Mouse (Mus musculus): ENCODE measurements around the gene Dnah8. TPM values are rescaled to one million over a fixed set of nuclear protein-coding genes. Genes with fewer than 3 reads are reported as not detected.

The Dnah8 gene
- total RNA-seq, 4 experiments from 2014 or later: 0.62 to 1.7 (median 1.0) TPM

DNA sequence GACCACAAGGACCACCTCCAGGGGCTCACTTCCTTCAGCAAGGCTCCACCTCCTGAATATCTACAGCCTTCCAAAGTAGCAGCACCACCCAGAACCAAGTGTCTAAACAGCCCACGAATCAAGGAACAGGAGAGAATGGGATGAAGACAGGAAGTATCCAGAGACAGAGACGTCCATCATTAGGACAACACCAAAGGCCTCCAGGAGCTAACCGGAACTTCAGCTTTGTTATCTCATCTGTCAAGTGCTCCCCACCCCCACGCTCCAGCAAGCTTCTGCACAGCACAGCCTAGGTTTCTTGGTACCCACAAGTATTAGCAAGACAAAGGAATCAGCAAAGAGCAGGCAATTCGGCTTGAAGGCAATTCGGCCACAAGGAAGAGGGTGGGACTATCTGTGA, 254.5 kb downstream of the Dnah8 start:
- no peak for DNase-seq (ENCODE audit: low spot score)

DNA sequence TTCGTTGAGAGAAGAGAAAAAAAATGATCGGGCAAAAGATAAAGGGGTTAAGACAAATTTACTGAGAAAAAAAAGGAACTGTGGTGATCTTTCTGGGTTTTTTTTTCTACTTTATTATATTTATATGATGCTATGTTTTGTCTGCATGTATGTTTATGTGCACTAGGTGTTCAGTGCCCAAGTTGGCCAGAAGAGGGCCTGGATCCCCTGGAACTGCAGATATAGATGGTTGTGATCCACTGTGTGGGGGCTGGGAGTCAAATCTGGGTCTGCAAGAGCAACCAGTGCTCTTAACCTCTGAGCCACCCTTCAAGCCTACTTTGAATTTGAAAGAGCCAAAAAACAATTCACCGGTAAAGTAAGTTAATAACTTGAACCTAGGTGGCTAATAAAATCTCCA, 256.2 kb downstream of the Dnah8 start:
- no peak for DNase-seq (ENCODE audit: low spot score)

DNA sequence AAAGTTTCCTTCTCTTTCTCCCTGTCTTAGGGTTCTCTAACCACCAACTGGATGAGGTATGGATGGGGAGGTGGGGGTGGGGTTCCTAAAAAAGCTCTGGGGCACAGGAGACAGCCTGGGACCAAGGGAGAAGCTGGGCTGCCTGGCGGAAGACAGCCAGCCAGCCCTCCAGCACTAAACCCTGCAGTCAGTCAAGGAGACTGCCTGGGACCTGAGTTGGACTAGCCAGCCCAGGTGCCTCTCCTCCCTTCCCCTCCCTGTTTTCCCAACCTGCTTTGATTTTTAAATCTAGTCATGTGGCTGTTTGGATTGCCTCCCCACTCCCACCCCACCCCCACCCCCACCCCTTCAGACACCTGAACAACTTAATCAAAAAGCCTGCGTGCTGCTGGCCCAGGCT, 256.8 kb downstream of the Dnah8 start:
- no peak for DNase-seq (ENCODE audit: low spot score)

DNA sequence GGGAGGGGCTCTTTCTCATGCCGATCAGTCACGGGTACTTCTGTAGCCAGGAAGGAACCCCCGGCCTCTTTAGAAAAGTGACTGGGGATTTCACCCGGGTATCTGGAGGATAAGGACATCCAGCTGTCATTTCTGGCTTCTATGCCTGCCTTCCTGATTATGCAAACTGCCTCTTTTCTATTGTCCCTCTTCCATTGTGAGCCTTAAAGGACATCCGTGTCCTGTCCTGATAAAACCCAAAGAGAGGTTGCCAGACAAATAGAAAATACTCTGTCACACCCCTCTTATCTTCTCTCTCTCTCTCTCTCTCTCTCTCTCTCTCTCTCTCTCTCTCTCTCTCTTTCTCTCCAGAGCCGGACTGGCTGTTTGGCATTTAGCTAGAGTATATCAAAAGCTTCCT, 258.1 kb downstream of the Dnah8 start:
- DNase-seq (ENCODE audit: low spot score): no peak

DNA sequence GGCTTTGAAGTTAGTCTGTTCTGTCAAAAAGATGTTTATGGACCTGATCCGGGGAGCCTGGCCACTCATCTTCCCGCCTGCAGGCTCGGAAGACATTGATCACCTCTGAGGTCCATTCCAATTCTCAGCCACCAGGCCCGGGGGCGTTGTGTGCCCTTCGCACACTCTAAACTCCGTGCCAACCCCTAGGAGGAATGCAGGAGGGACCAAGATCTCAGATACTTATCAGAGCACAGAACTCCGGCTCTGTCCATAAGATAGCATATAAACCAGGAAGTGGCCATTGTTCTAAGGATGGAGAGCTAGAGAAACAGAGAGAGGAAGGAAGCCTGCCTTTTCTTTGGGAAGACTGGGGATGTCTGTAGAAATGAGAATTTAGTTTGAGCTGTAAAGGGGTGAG, 259.4 kb downstream of the Dnah8 start:
- DNase-seq (ENCODE audit: low spot score): no peak

DNA sequence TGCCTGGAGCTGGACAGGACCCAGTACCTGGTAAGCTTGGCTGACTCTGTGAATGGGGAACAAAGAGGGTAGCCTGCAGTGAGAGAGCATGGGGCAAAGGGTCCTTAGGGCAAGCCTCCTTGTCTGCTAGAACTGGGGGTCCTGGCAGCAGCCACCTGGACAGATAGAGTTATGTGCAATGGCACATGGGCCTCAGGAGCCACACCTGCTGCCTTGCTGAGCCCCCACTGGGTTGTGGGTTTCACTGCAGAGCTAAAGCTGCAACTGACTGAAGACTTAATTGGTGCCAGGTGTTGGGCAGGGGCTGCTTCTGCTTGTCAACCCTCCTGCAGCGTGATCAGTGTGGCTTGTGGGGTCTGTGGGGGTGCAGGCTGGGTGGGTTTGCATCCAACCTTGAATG, 267.9 kb downstream of the Dnah8 start:
- no peak for DNase-seq (ENCODE audit: low spot score)

DNA sequence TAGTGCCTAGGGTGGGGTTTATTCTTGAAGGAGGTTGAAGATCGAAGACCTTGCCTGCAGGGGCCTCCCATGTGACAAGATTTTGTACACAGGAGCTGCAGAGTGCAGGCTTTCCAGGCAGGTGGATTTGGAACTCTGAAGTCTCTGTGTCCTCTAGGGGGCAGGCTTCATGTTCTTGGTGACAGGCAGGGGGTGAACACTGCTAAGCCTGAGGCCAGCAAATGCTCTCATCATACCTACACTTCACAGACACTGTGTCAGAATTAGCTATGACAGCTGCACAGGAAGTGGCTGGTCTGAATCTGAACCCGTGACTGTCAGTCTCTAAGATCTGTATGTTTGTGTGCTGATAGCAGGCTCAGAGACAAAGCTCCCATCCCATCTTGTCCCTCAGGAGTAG, 268.6 kb downstream of the Dnah8 start:
- DNase-seq (ENCODE audit: low spot score): no peak

DNA sequence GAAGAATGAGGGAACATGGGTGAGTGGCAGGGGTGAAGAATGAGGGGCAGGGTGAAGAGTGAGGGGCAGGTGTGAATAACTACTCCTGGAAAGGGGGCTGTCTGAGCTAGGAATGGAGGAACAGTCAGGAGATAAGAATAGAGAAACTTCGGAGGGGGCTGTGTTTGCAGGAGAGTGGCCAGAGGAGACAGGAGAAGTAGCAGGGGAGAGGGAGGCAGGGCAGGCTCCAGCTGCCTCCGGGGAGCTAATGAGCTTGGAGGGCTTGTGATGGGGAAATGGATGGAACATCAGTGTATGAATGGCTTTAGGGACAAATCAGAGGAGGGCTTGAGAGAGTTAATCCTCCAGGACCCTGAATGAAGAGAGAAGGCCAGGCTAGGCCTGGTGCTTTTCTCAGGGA, 272.9 kb downstream of the Dnah8 start:
- no peak for DNase-seq (ENCODE audit: low spot score)

DNA sequence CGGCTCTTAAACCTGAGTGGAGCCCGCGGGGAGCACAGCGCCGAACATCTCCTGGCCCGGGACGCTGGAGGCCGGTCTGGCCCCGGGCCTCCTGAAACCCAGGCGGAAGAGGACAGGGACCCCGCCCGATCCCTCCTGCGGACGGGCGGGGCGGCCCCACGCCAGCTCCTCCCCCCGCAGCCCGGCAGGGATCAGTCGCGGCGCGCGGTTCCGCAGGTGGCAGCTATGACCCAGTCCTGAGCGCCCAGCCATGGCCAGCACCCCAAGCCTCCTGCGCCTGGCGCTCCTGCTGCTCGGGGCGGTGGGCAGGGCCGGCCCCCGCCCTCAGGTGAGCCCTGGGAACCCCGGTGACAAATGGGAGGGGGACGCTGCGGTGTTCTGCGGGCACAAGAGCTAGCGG, 277.5 kb downstream of the Dnah8 start, which contains the start of gene Glp1r:
TSS of gene Glp1r (plus strand) at position 191 of the 400 bp plus-strand sequence.
- no peak for DNase-seq (ENCODE audit: low spot score)

DNA sequence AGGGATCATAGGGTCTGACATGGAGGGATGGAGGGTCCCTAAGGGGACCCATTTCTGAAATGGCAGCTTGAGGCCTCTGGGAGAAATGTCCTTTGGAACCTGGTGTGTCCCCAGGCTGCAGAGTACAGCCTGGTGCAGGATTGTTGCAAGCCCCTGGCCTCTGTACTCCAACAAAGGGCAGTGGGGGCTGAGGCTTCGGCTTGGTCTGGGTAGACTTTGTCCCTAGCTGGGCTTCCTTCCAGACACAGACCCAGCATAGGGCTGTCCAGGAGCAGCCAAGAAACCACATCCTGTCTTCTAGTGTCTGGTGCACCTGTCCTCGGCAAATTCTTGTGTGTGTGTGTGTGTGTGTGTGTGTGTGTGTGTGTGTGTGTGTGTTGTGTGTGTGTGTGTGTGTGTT, 279.9 kb downstream of the Dnah8 start:
- DNase-seq (ENCODE audit: low spot score): no peak

DNA sequence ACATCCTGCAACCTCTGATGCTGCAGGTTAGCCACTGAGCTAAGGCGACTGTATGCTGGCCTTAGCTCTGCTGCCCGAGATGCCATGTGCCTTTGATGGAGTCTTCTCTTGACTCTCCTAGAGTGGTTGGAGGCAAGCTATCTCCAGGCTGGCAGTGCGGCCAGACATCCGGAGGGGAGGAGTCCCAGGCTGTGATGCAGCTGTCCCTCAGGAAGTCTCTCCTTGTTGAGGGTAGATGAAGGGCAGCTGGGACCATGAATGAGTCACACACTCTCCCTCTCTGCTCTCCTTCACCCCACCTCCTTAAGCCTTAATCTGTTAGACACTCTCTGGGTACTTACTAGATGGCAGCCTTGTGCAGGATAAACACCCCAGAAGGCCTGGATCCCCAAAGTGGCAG, 283.4 kb downstream of the Dnah8 start:
- no peak for DNase-seq (ENCODE audit: low spot score)

DNA sequence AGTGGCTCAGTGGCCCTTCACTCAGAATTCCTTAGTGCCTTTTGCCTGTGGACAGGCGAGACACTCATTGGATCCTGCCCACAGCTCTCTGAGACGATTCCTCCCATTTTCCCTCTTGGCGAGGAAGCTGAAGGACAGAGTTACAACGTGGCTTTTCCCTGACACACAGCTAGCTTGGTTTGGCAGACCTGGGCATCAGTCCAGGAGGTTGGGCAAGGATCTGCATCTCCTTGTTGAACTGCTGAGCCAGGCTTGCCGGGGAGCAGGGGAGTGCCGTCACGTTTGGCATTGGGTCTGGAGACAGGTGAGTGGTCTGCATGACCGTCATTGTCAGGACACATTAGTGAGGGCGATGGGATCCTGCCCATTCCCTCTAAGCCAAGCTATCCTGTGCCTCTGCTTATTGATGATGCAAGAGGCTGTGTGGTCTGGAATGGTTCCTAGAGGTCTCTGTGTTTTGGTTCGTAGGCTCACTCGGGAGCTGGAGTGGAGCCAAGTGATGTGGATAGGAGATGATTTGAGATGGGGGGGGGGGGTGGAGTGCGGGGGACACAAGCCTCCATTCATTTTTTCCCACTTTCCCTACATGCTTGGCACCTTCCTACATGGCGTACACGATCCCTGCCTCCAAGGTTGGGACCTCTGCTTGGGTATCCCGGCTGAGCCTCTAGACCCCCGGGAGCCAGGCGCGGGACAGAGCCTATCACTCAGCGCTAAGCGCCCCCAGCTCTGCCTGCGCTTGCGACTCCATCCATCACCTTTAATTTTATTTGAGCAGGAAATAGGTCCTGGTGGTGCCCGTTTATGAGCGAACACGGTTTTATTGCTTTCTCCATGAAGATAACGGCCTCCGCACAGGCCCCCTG, 286.9 kb downstream of the Dnah8 start:
- no peak for DNase-seq (ENCODE audit: low spot score)

DNA sequence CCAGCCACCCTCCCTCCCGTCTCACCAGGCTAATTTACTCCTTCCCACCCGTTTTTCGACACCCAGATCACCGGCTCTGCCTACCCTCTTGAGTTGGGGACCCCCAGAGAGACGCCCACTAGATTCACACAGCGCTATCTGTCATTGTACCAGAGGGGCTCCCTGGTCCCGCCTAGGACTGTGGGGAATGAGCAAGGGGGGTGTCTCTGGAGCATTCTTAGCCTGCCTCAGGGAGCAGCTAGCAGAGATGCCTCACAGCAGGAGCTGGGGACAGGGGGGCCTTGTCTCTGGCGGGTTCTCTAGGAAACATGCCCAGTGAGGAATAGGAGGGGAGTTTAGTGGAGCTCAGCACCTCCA, 287.6 kb downstream of the Dnah8 start:
- DNase-seq (ENCODE audit: low spot score): no peak

DNA sequence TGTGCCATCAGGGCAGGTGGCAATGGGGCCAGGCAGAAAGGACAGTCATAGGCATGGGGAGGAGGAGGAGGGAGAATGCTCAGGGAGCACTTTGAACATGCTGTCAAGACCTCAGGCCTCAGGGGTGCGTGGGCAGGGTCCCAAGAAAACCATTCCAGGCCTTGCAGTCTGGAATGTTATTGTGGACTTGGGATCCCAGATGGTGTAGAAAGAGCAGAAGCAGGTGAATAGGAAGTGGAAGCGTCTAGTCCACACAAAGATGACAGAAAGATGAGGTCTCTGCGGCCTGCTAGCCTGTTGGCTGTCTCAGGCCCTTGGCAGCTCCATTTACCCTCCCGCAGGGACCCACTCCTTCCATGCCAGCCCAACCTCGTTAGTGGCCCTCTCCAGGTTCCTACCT, 288.4 kb downstream of the Dnah8 start:
- no peak for DNase-seq (ENCODE audit: low spot score)

DNA sequence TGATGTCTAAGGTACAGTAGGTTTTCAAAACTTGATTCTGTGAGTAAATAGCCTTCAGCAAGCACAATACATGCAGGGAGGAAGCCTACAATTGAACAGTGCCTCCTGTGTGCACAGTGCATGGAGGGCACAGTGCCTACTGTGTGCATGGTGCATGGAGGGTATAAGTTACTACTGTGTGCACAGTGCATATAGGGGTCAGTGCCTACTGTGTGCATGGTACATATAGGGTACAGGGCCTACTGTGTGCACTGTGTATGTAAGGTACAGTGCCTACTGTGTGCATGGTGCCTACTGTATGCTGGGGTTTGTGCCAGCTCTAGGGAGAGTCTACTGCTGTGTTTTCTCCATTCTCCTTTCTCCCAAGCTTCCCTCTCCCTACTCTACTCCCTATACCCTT, 290.1 kb downstream of the Dnah8 start:
- no peak for DNase-seq (ENCODE audit: low spot score)

DNA sequence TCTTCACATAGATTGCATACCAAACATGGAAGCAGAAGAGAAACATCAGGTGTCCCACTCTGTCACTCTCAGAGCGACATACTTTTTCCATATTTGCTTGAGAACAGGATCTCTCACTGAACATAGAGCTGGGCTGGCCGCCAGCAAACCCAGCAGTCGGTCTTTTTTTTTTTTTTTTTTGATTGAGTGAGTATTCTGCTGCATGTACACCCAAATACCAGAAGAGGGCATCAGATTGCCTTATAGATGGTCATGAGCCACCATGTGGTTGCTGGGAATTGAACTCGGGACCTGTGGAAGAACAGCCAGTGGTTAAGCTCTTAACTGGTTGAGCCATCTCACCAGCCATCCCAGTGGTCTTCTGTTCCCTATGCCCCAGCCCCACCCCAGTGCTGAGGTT, 299.4 kb downstream of the Dnah8 start:
- no peak for DNase-seq (ENCODE audit: low spot score)

Other genes with a start within 250 kb of the Dnah8 start
- gene Btbd9, start 47.9 kb upstream of the Dnah8 start, total RNA-seq (2022): 10 to 100 TPM; 20.4 to 24.3 (median 22.5) TPM
- gene Glo1, start 2.5 kb downstream of the Dnah8 start, total RNA-seq (2022): 100 to 1,000 TPM; 157 to 166 (median 162) TPM